Mouse (Mus musculus) adrenal gland, postnatal 36 days (tissue): ENCODE data around the gene Lrrc4. TPM values are rescaled to one million over a fixed set of nuclear protein-coding genes. Genes with fewer than 3 reads are reported as not detected.

Experiments
- DNase-seq, 2 experiments: peaks; one replicate each; pipeline ENCODE4 v3.0.0; 2021; ENCODE audit warnings: mixed read lengths in 1 of 2
- long read RNA-seq, 2 experiments: library from polyadenylated mRNA; stranded (forward); transcript quantifications; one replicate each; pipeline ENCODE4 v2.0.0; 2021; ENCODE audit warnings: borderline sequencing depth in 2 of 2
- total RNA-seq, 2 experiments: library from RNA; stranded (reverse); gene quantifications; 2 replicates each; pipeline ENCODE4 v1.2.3; 2021

Lrrc4 gene
- total RNA-seq = 1 to 10 TPM; 5.3 to 9.2 TPM
- long read RNA-seq, experiment 1, partial matches to known transcripts = 0 of 2 reads
- long read RNA-seq, experiment 1, other reads (novel, unspliced or antisense) = 2 of 2 reads
- long read RNA-seq, experiment 2, partial matches to known transcripts = 0 of 5 reads
- long read RNA-seq, experiment 2, other reads (novel, unspliced or antisense) = 5 of 5 reads

DNA sequence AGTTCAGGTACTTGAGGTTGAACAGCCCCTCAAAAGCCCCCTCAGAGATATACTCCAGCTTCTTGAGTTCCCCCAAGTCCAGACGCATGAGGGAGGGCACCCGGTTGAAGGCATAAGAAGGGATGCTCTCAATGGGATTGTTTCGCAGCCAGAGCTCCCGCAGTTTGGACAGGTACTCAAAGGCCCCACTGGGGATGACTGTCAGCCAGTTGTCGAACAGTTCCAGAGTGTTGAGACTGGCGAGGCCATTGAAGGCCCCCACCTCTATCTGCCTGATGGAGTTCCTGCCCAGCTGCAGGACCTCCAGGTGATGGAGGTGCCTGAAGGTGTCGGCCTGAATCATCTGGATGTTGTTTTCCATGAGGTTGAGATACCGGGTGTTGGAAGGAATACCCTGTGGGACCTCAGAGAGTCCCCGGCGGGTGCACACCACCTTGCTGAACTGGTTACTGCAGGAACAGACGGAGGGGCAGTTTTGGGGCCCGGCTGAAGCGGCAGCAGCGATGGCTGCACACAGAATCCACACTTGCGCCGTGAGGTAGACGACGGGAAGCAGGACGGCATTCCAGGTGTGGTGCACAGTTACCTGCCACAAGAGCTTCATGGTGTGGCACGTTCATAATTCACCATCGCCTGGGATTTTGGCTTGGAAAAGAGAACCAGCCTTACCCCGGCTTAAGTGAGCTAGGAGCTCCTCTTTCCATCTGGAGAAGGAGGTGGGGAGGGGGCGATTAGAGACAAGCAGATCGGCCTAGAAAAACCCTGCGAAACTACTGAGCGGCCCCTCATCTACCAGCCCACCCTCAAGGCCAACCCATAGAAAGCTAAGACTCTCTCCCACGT, at the start of gene Lrrc4:
Gene Lrrc4 (minus strand): TSS at position 737 of the 843 bp plus-strand sequence.
- DNase-seq = no peak

- DNase-seq = no peak
Observed at GRCm38 (mm10) chr6:28880909-28881308, 49.4 kb upstream of the Lrrc4 start.

GRCm38 (mm10) chr6:28879315-28879714, 47.8 kb upstream of the Lrrc4 start:
- DNase-seq = no peak

DNA sequence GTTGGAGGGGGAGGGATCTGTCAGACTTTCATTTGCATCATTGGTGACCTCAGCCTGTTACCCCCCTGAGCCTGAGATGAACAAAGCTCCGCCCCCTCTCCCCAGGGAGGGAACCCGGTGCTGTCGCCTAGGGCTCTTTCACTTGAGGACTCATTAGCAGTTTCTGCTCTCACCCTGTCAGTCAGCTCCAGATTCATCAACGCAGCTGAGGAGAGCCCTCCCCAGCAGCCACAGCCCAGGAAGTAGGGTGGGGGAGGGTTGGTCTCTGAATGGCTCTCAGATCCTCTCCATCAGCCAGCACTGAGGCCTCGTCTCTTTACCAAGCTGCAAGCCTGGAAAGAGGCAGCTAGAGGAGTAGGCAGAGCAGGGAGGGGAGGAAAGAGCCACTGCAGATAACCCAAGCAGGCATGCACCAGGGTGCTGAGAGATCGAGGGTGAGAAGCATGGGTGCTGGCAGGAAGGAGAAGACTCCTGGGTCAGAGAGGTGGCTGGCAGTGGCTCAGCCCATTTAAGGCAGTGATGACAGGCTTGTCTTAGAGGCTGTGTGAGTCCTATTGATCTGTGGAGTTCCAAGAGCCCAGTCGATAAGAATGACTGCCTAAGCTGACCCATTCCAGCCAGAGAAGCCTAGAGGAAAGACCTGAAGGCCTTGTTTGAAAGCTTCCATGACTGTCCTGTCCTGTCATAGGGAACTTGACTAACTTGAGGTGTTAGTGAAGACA, 46.6 kb upstream of the Lrrc4 start:
- DNase-seq = no peak

GRCm38 (mm10) chr6:28876492-28876891, 44.9 kb upstream of the Lrrc4 start:
- no peak for DNase-seq

DNA sequence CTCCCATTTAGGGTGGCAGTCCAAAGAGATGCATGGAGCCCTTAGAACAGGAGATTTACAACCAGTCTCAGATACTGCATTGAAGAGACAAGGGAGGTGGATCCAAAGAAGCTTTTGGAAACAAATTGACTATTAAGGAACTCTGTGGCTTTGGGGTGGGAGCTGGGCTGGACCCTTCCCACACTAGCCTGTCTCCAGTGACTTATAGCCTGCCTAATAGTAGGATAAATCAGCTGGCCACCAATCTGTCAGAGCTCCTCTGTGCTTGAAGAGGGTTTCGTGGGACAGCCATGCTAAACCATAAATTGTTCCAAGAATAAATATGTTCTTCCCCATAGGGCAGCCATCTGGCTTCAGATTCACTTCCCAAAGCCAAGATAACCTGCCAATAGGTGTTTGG, 43.8 kb upstream of the Lrrc4 start:
- no peak for DNase-seq

GRCm38 (mm10) chr6:28874759-28875158, 43.2 kb upstream of the Lrrc4 start:
- DNase-seq = no peak

DNA sequence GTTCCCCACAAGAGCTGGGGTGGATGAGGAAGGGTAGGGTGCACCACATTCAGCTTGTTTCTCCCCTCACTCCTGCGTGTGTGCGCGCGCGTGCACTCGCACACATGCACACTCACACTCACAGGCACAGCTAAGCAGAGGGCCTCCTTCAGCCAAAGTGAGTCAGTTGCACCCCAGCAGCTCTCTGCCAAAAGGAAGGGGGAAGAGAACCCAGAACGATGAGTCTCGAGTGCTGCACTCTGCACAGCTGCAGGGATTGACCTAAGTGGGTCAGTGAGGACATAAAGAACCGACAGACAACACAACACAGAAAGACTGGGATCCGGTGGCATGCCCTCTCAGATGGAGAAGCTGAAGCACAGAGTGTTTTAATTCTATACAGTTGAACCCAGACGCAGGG, 42.5 kb upstream of the Lrrc4 start:
- DNase-seq = no peak

- DNase-seq = no peak
Observed at GRCm38 (mm10) chr6:28872421-28872795, 40.9 kb upstream of the Lrrc4 start.

DNA sequence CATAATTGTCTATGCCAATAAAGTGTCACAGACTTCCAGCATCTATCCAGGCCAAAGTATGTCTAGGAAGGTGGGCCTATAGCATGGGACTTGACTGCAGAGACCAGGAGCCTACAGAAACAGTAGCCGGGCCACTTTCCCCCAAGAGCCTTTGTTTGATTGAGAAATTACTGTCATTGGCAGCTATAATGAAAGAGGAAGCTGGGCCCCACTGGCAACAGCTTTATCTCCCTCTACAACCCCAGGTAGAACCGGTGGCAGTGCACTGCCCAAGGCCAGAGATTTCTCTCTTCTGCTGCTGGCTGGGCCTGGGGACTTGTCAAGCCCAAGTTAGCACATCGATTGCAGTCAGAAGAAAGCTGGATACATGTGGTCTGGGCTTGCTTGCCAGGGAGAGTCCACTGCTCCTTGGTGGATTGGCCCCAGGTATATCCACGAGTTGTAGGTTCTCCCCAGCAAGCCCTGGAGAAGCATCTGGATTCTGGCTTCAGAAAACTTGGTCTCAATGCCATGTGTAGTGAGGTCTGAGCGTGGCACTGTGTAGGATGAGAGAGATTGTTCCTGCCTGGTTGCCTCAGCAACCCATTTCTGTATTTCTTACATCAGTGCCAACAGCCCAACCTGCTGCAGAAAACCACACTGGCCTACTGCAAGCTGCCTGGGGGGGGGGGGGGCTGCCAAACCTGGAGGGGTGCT, 40.3 kb upstream of the Lrrc4 start:
- no peak for DNase-seq

GRCm38 (mm10) chr6:28867516-28868251, 36.1 kb upstream of the Lrrc4 start:
- DNase-seq = no peak

DNA sequence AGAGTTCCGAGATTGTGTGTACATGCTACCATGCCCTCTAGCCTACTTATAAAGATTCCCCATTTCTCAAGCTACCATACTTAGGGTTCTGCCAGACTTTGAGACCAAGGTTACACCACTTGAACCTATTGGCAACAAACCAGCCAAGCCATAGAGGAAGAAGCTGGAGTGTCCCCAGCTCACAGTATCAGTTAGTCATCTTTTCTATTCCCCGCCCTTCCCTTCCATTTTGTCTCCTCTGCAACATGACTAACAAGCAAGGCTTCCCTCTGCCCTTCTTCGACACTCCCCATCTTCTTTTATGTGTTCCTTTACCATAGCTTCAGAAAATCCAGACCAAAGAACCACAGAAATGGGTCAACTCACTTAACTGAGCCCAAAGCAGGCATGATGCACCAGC, 34.7 kb upstream of the Lrrc4 start:
- no peak for DNase-seq

DNA sequence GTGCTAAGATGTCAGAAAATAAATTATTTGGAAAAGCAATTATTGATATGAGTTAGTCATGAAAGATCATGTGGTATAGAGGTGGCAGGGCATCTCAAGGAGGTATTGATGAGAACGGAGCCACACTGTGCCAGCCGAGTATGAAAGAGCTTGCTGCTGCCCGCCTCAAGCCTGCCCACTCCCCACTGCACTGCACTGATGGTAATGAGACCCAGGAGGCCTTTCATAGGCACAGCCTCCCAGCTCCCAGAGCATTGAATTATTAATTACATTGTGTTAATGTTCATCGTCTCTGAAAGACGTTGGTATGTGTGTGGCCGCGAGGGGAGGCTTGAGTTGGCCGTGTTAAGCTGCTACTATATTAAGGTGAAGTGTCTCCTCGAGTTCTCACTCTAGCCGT, 33.6 kb upstream of the Lrrc4 start:
- DNase-seq = no peak

GRCm38 (mm10) chr6:28864684-28865083, 33.1 kb upstream of the Lrrc4 start:
- no peak for DNase-seq

GRCm38 (mm10) chr6:28862304-28862703, 30.8 kb upstream of the Lrrc4 start:
- DNase-seq = peak; percentile 45 to 46

DNA sequence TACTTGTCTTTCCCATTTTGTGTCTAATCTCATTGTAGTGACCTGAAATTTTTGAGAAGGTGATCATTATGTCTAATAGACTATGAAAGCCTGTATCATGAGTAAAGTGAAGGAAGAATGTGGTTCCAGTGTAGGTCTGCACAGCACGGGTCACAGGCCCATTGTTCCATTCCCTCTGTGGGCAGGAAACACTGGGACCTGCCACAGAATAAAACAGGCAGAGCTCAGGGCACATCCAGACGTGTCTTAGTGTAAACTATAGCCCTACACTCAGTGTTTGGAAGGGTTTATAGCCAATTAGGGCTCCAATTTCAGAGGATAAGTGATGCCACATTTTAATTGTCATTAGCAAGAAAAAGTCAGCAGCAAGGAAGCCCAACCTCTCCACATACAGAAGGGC, 29.4 kb upstream of the Lrrc4 start:
- DNase-seq = no peak

GRCm38 (mm10) chr6:28860450-28860849, 28.9 kb upstream of the Lrrc4 start:
- DNase-seq = no peak

GRCm38 (mm10) chr6:28859094-28859493, 27.5 kb upstream of the Lrrc4 start:
- DNase-seq = no peak

DNA sequence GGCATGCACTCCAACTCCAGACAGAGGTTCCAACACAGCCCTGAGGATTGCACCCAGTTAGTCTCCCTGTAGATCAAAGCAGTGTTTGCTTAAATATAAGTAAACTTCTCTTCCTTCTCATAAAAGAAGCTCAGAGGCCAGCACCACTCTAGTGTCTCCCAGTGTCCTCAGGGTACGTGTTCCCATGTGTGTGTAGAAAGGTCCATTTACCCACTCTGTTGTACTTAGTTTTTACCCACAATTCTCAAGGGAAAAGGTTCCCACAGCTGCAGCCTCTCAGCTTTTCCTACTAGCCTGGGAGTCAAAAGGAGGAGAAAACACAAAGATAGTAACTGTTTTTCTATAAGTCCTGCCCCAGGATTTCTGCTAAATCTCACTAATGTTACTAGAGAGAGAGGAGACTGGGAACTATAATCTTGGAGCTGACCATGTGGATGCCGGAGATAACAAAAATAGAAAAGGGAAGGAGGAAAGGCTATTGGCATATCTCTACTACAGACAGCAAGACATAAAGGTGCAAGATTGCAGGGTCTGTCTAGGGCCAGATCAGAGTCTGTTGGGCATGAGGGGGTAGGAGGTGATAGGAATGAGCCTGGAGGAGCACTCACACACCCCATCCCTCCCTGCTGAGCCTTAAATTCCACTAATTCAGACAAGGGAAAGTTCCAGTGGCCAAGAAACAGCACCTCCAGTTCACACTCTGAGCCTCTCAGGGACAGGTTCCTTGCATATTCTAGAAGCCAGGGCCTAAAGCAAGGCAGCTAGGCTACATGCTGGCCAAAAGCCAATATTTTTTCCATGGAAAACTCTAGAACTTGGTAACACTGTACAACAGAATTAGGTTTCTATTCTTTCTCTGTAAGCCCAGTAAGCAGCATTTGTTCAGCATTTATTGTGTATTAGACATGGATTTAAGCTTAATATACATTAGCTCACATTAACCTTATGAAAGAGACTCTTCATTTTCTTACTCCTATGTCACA, 25.9 kb upstream of the Lrrc4 start:
- no peak for DNase-seq

DNA sequence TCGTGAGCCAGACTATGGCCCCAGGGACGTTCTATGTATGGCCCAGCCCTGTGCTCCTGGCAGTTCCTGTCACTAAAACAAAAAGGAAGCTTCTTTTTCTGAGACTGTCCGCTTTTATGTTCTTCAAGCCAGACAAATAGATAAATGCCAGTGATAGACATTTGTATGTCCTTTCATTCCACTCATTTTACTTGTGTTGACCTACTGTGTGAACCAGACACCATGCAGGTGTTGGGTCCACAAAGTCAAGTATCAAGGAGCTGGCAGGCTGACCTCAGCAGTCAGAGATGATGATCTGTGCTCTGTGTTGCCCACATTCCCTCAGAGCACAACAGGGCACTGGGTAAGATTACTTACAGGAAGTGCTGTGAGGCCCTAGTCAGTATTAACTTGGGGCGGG, 25.2 kb upstream of the Lrrc4 start:
- DNase-seq = no peak

- DNase-seq = no peak
Observed at GRCm38 (mm10) chr6:28855442-28855841, 23.9 kb upstream of the Lrrc4 start.
